Mouse (Mus musculus): ENCODE results near the gene Ift22.

The Ift22 gene

DNA sequence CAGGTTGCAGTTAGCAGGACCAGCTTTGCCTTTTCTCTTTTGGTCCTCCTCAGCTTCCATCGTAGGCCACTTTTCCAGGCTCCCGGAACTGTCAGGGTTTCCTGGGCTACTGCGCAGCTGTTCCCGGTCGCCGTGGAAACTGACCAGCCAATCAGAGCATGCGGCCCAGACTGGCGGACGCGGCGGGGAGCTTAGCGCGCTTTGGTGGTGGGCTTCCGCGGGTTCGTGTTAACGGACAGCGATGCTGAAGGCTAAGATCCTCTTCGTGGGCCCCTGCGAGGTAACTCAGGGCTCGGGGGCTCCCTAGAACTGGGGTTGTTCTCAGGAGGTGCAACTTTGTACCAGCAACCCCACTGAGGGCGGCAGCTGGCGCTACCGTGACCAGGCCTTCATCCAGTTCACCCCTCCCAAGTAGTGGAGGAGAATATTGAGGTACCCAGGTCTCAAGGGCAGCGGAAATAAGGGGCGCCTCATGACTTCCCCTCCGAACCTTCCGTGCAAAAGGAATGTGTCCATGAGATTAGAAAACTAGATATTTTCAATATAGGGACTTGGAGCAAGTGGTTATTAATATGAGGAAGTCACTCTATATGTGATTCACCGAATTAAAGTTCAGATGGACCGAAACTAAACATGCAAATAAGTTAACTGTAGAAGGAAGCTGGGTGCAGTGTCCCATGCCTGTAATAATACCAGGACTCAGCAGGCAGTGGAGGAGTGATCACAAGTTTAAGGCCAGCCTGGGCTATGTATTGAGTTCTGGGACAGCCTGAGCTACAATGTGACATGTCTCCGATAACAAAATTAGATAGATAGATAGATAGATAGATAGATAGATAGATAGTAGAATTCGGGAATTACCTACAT, at the start of gene Ift22:
Gene Ift22 (plus strand): TSS at position 160 of the 867 bp plus-strand sequence.
- DNase-seq (ENCODE audit: low spot score), result peak; percentile 94

DNA sequence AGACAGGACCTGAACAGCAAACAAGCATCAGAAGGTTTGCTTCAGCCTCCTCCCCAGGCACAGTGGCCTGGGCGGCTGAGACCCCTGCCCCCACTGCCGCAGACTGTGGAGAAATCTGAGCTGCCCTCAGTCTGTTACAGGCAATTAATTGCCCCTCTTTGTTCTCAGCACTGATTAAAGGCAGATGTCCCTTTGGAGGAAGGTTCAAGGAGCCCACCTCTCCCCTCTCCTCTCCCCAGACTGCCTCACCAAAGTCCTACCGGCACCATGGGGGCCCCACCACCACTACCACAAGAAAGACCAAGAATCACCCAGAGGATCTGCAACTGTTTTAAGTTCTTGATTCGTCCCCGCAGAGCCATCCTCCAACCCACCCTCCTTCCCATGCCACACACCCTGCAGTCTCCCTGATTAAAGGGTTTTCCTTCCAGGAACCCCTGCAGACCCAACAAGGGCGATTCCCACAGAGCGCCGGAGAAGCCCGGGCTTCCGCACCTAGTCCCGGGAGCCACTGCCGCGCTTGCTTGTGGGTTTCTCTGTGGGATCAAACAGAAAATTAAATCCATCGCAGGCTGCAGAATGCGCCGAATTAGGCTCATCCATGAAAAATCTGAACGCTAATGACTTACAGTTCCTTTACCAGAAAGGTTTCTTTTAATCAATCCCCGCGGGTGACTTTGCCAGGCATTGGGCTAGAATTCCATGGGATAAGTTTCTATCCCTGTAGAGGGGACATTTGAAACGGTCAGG, 46.6 kb upstream of the Ift22 start:
- no peak for DNase-seq (ENCODE audit: low spot score)

DNA sequence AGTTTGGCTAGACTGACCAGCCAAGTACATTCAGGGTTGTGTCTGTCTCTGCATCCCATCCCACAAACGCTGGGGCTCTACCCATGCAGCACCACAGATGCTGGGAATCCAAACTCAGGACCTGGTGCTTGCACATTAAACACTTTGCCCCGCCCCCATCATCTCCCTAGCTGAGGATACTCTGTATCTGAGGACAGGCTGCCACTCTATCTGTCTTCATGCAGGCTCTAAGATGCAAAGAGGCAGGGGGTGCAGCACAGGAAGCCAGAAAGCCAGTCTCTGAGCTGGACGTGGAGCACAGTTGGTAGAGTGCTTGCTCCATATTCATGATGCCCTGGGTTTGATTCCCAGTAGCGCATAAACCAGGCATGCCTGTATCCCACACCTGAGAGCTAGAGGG, 45.1 kb upstream of the Ift22 start:
- no peak for DNase-seq (ENCODE audit: low spot score)

DNA sequence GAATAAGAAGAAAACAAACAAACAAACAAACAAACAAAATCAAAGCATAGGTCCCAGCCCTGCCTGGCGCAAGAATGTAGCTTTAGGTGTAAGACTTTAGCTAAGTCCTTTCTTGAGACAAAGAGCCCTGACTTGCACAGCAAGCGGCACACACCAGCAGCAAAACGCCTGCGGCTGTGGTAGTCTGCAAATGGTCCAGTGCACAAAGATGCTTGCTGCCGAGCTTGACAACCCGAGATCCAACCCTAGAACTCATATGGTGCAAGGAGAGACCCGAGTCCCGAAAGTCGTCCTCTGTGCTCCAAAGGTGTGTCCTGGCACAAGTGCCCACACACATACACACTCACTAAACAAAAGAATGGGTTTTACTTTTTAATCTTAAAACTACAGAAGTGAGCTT, 44.7 kb upstream of the Ift22 start:
- no peak for DNase-seq (ENCODE audit: low spot score)

DNA sequence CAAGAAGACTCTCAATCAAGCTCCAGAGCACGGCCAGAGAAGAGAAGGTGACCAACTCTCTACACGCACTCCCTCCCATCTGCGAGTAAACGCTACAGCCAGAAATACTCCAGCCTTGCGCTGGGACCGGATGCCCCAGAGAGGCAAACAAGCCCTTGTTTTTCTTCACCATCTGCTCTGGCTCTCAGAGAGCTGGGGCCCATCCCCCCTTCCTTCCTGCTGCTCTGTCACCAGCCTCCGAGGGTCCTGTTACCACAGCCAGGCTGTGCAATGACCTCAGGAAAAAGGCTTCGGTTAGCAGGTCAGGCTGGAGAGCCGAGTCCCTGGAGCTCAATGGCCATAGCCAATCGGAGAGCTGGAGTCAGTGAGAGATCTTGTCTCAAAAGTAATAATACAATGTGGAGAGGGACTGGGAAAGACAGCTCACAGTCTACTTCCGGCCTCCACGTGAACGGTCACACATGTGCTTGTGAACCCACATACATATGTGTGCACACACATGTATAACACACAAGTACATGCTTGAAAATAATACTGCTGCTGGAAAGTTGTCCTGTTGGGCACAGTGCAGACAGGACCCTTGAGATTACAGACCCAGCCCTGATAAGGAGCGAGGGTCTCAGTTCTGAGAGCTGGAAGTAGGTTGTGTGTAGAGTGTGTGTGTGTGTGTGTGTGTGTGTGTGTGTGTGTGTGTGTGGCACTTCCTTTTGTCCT, 43.8 kb upstream of the Ift22 start:
- no peak for DNase-seq (ENCODE audit: low spot score)

DNA sequence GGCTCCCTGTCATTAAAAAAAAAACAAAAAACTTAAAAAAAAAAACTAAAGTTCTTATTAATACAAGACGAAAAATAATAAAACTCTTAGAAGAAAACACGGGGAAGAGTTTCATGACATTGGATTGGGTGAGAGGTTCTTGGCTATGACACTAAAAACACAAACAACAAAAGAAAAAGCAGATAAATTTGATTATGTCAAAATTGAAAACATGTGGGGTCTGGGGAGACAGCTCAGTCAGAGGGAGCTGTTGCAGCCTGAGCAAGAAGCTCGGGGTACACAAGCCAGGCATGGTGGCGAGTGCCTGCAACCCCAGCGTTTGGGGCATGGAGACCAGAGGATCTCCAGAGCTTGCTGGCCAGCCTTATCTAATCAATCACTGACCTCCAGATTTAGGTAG, 40.2 kb upstream of the Ift22 start:
- no peak for DNase-seq (ENCODE audit: low spot score)

DNA sequence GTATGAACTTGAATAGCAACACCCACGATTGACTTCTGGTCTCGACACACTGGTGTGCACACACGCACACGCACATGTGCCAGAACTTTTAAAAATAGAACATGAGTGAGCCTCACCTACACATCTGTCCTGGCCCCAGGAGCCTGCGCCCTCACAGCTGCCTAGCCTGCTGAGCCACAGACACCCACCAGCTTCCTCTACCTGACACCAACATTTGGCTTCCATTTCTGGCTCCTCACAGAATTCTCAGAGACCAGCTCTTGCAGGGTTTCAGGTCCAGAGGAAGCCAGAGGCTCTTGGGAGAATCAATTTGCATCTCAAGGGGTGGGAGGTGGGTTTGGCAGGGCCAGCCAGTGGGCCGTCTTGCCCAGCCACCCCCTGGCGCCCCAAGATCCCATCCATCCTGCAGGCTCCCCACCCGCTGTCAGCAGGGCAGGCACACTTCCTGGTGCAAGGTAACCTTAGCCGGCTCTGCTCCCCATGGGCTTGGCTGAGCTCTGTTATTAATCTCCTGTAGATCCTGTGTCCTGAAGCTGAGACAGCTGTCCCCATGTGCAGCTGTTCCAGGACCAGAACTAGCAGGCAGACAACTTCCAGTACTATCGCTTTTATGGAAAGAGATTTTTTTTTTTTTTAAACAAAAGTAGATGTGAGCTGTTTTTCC, 38.4 kb upstream of the Ift22 start:
- DNase-seq (ENCODE audit: low spot score), result no peak

DNA sequence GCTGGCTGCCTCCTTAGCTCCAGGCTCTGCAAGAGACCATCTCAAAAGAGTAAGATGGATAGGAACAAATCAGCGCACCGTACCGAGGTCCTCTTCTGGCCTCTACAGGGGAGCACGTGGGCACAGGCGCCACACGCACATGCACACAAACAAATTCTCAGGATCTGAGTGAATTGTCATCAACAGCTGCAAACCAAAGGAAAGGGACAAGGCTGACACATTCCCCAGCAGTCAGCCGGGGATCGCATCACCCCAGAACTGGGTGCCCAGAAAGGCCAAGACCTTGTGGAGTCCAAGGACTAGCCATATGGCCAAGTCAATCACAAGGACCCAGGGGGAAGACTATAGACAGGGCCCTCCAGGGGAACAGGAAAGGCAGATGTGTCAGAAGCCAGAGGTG, 35.5 kb upstream of the Ift22 start:
- no peak for DNase-seq (ENCODE audit: low spot score)

DNA sequence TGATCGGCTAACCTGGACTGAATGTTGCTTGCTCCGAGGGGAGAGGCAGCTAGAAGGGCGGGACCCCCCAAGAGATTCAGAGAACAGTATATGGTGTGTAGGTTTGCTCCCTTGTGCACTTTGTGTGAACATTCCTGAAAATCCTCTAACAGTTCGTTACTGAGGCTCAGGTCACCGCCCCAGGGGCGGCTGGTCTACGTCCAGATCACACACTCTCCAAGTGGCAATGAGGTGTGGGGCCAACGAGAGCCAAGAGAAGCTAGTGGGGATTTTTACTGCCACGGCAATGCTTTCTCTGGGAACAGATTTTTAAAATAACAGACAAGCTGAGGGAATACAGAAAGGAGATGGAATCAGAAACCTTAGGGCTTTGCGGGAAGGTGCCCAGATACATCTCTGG, 33.7 kb upstream of the Ift22 start:
- DNase-seq (ENCODE audit: low spot score), result no peak

DNA sequence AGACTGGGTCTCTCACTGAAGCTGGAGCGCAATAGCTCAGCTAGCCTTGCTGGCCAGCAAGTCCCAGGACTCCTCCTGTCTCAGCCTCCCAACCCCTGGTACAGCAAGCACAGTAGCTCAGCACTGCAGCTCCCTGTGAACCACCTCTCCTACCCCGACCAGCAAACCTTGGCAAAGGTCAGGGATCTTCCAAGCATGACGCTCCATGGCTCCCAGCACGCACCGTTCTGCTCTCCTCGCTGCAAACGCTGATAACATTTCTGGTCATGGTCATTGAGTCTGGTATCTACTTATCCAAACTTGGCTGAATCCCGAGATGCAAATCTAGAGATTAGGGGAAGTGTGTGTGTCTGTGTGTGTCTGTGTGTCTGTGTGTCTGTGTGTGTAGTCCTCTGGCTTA, 27.8 kb upstream of the Ift22 start:
- DNase-seq (ENCODE audit: low spot score), result peak; percentile 18

DNA sequence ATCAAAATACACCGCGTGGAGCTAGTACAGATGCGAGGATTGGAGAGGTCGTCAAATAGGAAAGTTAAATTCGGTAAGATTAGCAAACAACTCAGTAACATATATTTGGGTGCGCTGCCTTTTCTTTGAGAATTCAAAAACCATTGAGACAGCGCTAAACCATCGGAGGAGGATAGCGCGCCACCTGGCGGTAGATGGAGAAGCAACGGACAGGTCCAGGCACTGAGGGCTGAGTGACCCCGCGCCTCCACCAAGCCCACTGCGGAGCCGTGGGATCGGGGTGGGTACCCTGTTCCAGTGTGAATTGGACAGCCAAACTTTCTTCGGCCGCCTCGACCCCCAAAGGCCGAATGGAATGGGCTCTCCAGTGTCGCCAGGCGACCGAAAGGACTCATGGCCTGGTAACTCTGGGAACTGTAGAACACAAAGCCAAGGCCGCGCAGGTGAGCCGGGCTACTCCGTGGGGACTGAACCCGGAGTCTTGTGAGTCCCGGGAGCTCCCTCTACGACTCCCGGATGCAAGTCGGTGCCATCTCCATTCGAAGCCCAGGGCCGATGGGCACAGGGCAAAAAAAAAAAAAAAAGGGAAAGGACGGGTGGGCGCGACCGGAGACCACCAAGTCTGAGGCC, 26.5 kb upstream of the Ift22 start:
- peak; percentile 84 for DNase-seq (ENCODE audit: low spot score)

DNA sequence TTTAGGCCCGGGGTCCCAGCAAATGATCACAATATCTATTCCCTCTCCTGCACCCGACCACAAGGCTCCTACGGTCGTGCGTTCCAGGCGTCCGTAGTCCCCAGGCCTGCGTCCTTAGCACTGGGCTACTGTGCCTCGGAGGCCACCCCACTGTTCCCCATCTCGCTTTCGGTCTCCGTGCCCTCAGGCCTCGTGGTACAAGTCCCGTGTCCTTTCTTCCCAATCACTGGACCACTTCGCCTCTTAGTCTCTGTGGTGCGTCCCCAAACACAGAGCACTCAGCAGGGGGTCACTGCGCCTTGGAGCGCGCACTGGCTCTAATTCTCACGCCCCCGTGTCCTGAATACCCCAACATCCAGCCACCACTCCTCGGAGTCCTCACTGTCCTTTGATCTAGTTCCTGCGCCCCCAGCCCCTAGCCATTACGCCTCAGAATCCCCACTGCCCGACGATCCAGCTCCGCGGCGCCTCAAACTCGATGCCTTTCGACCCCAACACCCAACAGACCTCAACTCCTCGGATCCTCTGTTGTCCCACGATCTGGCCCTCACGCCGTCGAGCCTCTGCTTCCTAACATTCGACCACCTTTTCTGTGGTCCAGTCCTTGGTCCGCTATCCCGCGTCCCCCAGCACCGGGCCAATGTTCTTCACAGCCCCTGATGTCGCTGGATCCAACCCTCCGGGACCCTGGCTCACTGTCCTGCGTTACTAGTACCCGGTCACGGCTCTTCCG, 25.7 kb upstream of the Ift22 start:
- DNase-seq (ENCODE audit: low spot score), result no peak

DNA sequence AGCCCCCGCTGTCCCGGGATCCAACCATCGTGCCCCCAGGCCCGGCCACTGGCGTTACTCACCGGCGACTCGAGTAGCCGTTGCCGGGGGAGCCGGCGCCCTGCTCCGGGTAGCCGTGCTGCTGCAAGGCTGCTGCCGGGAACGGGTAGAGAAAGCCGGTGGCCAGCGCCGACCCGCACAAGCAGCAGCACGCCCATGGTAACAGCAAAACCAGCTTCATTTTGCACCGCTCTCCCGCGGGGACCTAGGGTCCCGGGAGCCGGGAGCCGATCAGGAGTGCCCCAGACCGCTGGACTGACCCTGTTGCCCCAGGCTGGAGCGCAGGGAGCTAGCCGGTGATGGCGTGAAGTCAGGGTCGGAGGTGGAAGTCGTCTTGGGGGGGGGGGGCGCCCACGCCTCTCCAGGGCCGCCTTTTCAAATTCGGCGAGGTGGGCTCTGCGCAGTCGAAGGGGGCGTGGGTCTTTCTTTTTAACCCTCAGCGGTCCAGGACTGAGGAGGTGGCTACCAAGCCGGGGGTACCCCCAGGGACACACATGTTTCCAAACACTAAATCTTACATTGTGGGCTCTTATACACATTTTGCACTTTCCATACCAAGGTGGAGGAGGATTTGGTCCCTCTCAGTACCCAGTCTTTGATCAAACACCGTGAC, 25.0 kb upstream of the Ift22 start, which contains the start of gene Col26a1:
Gene Col26a1 (minus strand): TSS at position 422 of the 652 bp plus-strand sequence.
- peak; percentile 9 for DNase-seq (ENCODE audit: low spot score)

DNA sequence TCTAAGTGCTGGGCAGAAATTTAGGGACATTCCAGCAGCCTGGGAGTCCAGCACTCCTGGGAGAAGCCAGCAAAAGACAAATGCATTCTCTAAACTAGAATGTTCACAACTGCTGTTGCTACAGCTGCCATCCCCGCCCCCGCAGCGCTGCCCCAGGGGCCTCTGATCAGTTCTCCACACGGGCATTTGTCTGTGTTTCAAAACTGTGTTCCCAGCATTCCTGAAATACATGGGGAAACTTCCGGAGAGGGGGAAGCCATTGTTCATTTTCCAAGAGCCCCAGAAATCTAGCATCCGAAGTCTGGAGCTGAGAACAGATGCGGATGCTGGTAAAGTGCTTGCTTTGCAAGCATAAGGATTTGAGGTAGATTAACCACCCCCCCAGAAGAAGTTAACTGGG, 21.0 kb upstream of the Ift22 start:
- no peak for DNase-seq (ENCODE audit: low spot score)

DNA sequence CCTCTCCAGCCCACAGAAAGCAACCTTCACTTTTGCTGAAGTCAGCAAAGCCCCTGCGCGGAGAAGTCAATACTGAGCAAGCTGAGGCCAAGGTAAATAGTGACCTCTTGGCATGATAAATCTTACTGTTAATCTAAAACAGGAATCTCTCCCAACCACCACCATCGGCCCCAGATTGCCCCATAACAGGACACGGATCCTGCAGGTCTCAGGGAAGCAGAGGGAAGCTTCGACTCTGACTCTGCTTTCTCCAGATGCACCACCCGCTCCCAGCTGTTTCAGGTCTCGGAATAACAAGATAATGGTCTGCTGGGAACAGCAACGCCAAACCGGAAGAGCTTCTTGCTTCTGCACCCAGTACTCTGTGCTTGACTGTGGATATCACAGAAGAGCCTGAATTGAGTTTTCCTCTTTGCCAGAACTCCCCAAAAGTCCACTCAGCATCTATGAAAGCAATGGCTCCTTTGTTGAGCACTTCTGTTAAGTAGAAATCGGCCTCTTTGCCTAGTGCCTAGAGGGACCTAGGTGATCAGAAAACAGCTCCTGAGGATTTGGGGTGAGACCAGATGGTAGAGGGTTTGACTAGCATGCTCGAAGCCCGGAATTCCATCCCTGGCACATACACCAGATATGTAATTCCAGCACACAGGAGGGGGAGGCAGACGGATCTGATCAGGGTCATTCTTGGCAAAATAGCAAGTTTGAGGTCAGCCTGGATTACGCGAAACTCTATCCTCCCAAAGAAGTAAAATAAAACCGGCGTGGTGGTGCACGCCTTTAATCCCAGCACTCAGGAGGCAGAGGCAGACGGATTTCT, 19.2 kb upstream of the Ift22 start:
- no peak for DNase-seq (ENCODE audit: low spot score)

DNA sequence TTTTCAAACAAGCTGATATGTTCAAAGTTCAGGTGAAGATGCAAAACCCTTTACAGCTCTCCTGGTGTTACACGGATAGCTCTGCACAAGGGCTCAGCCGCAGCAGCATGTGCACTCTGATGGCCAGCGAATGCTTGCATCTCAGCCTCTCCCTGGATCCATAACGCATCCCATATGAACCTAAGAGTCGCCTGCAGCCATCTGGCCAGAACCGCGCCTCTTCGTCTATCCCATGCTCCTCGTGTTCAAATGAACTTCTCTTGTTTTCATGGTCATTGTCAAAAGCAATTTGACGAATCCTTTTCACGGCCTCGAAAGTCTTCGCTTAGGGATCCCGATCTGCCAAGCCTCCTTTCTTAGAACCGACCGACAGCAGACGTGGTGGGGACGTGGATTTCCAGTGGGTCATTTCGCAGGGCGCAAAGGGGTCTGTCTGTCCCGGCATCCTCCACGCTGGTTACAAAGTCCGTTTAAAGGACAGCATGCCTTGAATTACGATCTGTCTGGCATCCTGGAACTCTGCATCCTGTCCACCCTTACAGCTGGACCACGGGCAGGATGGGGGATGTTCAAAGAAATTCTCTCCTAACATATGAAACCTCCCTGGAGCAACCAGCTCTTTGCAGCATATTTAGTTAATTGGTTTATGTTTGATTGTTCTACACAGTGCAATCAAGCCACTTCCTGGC, 13.0 kb upstream of the Ift22 start:
- DNase-seq (ENCODE audit: low spot score), result no peak

DNA sequence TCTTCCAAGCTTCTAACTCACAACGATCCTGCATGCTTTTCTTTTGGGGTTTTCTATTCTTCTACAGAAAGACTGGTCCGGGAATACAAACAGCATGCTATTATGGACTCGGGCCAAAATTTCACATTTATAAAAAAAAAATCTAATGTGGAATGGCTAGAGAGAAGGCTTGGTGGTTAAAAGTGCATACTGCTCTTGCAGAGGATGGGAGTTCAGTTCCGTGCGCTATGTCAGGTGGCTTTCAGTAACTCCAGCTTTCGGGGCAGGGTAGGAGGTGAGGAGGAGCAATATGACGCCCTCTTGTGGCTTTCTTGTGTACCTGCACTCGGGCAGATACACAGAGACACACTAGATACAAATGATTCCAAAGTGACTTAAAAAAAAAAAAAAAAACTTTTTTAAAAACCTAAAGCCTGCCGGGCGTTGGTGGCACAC, 12.4 kb upstream of the Ift22 start:
- no peak for DNase-seq (ENCODE audit: low spot score)

DNA sequence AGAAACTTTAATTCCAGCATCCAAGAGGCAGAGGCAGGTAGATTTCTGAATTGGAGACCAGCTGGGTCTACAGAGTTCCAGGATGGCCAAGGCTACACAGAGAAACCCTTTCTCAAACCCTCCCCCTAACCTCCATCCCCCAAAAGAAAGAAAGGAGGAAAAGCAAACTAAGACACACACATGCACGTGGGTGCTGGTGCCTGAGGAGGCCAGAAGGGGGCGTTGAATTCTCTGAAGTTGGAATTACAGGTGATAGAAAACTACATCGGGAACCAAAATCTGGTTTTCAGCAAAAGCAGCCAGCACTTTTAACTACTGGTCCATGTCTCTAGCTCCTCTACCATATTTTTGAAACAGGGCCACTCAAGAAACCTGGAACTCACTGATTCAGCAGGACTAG, 3.3 kb upstream of the Ift22 start:
- DNase-seq (ENCODE audit: low spot score), result no peak

DNA sequence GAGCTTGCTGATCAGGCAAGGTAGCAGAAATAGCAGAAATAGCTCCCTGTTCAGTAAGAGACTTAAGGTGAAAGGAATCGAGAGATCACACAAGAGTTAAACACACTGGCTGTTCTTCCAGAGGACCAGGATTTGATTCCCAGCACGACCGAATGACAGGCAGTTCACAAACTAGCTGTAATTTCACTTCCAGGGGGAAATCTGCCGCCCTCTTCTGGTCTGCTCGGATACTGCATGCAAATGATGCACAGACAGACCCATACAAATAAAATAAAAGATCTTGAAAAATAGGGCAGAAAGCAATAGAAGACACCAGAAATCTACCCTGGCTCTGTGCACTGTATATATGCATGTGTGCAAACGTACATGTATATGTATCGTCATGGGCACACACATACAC, 2.3 kb upstream of the Ift22 start:
- no peak for DNase-seq (ENCODE audit: low spot score)
